Mouse (Mus musculus): ENCODE measurements around the gene Efcab11. TPM values are rescaled to one million over a fixed set of nuclear protein-coding genes. Genes with fewer than 3 reads are reported as not detected.

The Efcab11 gene
- polyA plus RNA-seq, 1 experiment from 2014 or later = 13.1 TPM

GRCm38 (mm10) chr12:99648781-99649180 is 235.5 kb downstream of the Efcab11 start:
- no peak overlapping the region for H3K9ac ChIP-seq (ENCODE audit: low read depth, low read length)
- no peak for ATAC-seq (replicated peaks; ENCODE audit: insufficient number of reproducible peaks, low FRiP score, low TSS enrichment)
- peaks cover 5% of the 10 kb centered on the region; the same call in 1 of the 2 replicates for H3K9me3 ChIP-seq (replicated peaks; ENCODE audit: control insufficient read depth, low read length)
- H3K4me3 ChIP-seq (ENCODE audit: low read depth, low read length) = no peak overlapping the region
- WGBS (ENCODE audit: insufficient replicate concordance) = 74% methylated on average over 2 of the region's 2 CpGs
- no peaks in the 10 kb centered on the region for H3K36me3 ChIP-seq (ENCODE audit: control insufficient read depth, insufficient read depth, low read length)
- H3K27ac ChIP-seq (ENCODE audit: low read depth, low read length) = no peak overlapping the region
- H3K4me1 ChIP-seq (ENCODE audit: control insufficient read depth, insufficient read depth, low read length) = no peaks in the 10 kb centered on the region
- H3K27me3 ChIP-seq (ENCODE audit: control insufficient read depth, insufficient read depth, low read length) = no peaks in the 10 kb centered on the region
- H3K4me2 ChIP-seq = no peak overlapping the region

DNA sequence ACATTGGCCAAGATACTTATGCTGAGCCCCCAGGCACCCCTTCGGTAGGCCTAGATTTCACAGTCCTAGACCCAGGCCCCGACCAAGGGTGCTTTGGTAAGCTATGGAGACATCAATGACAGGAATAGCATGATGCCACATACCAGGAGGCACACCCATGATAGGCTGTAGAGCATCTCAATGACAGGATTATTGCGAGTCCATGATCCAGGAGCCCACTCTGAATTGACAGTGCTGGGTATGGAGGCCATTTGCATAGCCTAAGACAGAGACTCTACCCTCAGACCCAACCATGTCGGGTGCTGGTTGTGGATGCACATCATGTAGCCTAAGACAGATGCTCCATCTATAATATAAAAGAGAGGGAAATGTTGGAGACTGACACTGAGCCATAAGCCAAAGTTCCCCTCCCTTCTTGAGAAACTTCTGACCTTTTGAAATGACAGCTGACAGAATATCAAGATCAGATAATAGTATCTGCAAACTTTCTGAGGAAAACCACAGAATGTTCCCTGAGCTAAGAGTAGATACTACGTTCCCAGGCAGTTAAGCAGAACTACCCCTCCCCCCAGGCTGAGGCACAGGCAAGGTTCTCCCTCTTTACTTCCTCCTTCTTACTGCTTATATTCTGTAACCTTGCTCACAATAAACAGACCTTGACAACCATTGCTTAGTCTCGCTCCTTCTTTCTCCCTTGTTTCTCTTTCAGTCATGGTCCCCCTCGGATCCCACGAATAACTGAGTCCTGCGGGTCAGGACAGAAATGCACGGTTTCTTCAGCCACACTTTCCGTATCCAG is 237.5 kb downstream of the Efcab11 start:
- H3K4me3 ChIP-seq (ENCODE audit: low read depth, low read length) = no peak overlapping the region
- no peak overlapping the region for H3K27ac ChIP-seq (ENCODE audit: low read depth, low read length)
- no peak overlapping the region for H3K4me2 ChIP-seq
- no peak overlapping the region for H3K9ac ChIP-seq (ENCODE audit: low read depth, low read length)
- no peaks in the 10 kb centered on the region for H3K36me3 ChIP-seq (ENCODE audit: control insufficient read depth, insufficient read depth, low read length)
- WGBS (ENCODE audit: insufficient replicate concordance) = 83% methylated on average over 11 of the region's 11 CpGs
- no peak for ATAC-seq (replicated peaks; ENCODE audit: insufficient number of reproducible peaks, low FRiP score, low TSS enrichment)
- H3K9me3 ChIP-seq (replicated peaks; ENCODE audit: control insufficient read depth, low read length) = peaks cover 6% of the 10 kb centered on the region; the same call in 1 of the 2 replicates
- no peaks in the 10 kb centered on the region for H3K27me3 ChIP-seq (ENCODE audit: control insufficient read depth, insufficient read depth, low read length)
- H3K4me1 ChIP-seq (ENCODE audit: control insufficient read depth, insufficient read depth, low read length) = no peaks in the 10 kb centered on the region

DNA sequence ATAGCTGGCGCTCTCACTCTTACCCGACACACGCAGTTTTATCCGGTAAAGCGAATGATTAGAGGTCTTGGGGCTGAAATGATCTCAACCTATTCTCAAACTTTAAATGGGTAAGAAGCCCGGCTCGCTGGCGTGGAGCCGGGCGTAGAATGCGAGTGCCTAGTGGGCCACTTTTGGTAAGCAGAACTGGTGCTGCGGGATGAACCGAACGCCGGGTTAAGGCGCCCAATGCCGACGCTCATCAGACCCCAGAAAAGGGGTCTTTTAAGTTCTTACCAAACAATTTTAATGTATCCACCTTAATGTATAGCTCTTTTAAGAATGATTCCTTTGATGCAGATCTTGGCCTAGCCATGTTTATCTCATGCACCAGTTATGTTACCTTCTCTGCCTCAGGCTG is 238.8 kb downstream of the Efcab11 start:
- Histone ChIP-seq H3K36me3 (ENCODE audit: control insufficient read depth, insufficient read depth, low read length) (no peaks in the 10 kb centered on the region), H3K27ac (ENCODE audit: low read depth, low read length) (no peak overlapping the region), H3K4me2 (no peak overlapping the region), H3K27me3 (ENCODE audit: control insufficient read depth, insufficient read depth, low read length) (no peaks in the 10 kb centered on the region), H3K4me3 (ENCODE audit: low read depth, low read length) (no peak overlapping the region), H3K4me1 (ENCODE audit: control insufficient read depth, insufficient read depth, low read length) (no peaks in the 10 kb centered on the region), H3K9me3 (replicated peaks; ENCODE audit: control insufficient read depth, low read length) (peaks cover 6% of the 10 kb centered on the region; the same call in 1 of the 2 replicates), H3K9ac (ENCODE audit: low read depth, low read length) (no peak overlapping the region)
- ATAC-seq (replicated peaks; ENCODE audit: insufficient number of reproducible peaks, low FRiP score, low TSS enrichment) = peak; percentile 86; the same call in 1 of the 2 replicates
- WGBS (ENCODE audit: insufficient replicate concordance) = 86% methylated on average over 18 of the region's 18 CpGs

GRCm38 (mm10) chr12:99644966-99645365 is 239.3 kb downstream of the Efcab11 start:
- no peak overlapping the region for H3K4me3 ChIP-seq (ENCODE audit: low read depth, low read length)
- H3K9me3 ChIP-seq (replicated peaks; ENCODE audit: control insufficient read depth, low read length) = peaks cover 6% of the 10 kb centered on the region; the same call in 1 of the 2 replicates
- H3K36me3 ChIP-seq (ENCODE audit: control insufficient read depth, insufficient read depth, low read length) = no peaks in the 10 kb centered on the region
- no peak overlapping the region for H3K9ac ChIP-seq (ENCODE audit: low read depth, low read length)
- H3K4me1 ChIP-seq (ENCODE audit: control insufficient read depth, insufficient read depth, low read length) = peaks cover 2% of the 10 kb centered on the region; the same call in 1 of the 2 replicates
- H3K27ac ChIP-seq (ENCODE audit: low read depth, low read length) = no peak overlapping the region
- WGBS (ENCODE audit: insufficient replicate concordance) = 87% methylated on average over 37 of the region's 37 CpGs
- H3K4me2 ChIP-seq = no peak overlapping the region
- ATAC-seq (replicated peaks; ENCODE audit: insufficient number of reproducible peaks, low FRiP score, low TSS enrichment) = peak; percentile 99
- H3K27me3 ChIP-seq (ENCODE audit: control insufficient read depth, insufficient read depth, low read length) = no peaks in the 10 kb centered on the region

Other genes with a start within 250 kb of the Efcab11 start
- gene Tdp1, start 78 bp upstream of the Efcab11 start, polyA plus RNA-seq (2014; fragmentation: Nextera tagmentation; extraction: Ambion mirVana) = 34.1 and 36.9 TPM in 2 replicates
- gene Kcnk13, start 80.1 kb upstream of the Efcab11 start, polyA plus RNA-seq (2014; fragmentation: Nextera tagmentation; extraction: Ambion mirVana) = 0.17 and 0.37 TPM in 2 replicates
- gene Psmc1, start 225.7 kb upstream of the Efcab11 start, polyA plus RNA-seq (2014; fragmentation: Nextera tagmentation; extraction: Ambion mirVana) = 243 and 280 TPM in 2 replicates

All from heart, embryonic 11.5 days (tissue).